Mouse (Mus musculus) forebrain, embryonic 15.5 days (tissue): ENCODE data around the gene Eef1akmt1. TPM values are rescaled to one million over a fixed set of nuclear protein-coding genes. Genes with fewer than 3 reads are reported as not detected.

Experiments
- ATAC-seq: fragments of 200-750 bp; cut with Nextera tagmentation; replicated peaks from 2 replicates; pipeline ENCODE4 v1.8.0; 2017; ENCODE audit warnings: mild to moderate bottlenecking, moderate TSS enrichment, moderate library complexity
- H3K27ac ChIP-seq: fragments of 300-500 bp; sonication (generic); replicated peaks from 2 replicates; pipeline ENCODE4 v1.5.1; 2015; ENCODE audit warnings: mild to moderate bottlenecking, inconsistent platforms
- H3K27me3 ChIP-seq: fragments of 300-500 bp; sonication (generic); 2 replicates; pipeline ENCODE4 v1.6.1; 2015; ENCODE audit warnings: inconsistent platforms
- H3K36me3 ChIP-seq: fragments of 300-500 bp; sonication (generic); 2 replicates; pipeline ENCODE4 v1.6.1; 2015; ENCODE audit warnings: mild to moderate bottlenecking, inconsistent platforms
- H3K4me1 ChIP-seq: fragments of 300-500 bp; sonication (generic); 2 replicates; pipeline ENCODE4 v1.6.1; 2015; ENCODE audit warnings: inconsistent platforms
- H3K4me2 ChIP-seq: fragments of 300-500 bp; sonication (generic); replicated peaks from 2 replicates; pipeline ENCODE4 v1.6.1; 2015; ENCODE audit warnings: mild to moderate bottlenecking, inconsistent platforms
- H3K4me3 ChIP-seq: fragments of 300-500 bp; sonication (generic); 2 replicates; pipeline ENCODE4 v1.5.1; 2015; ENCODE audit warnings: mild to moderate bottlenecking, inconsistent platforms
- H3K9ac ChIP-seq: fragments of 300-500 bp; sonication (generic); replicated peaks from 2 replicates; pipeline ENCODE4 v1.6.1; 2015; ENCODE audit warnings: mild to moderate bottlenecking, inconsistent platforms
- H3K9me3 ChIP-seq: fragments of 300-500 bp; sonication (generic); 2 replicates; pipeline ENCODE4 v1.6.1; 2016; ENCODE audit warnings: inconsistent platforms
- WGBS: fragments of 180-500 bp; shearing (Covaris S2); methylation state at CpG from one replicate; pipeline ENCODE4 v1.1.7; 2015; ENCODE audit warnings: mixed read lengths; 5-methylcytosine and 5-hydroxymethylcytosine counted together
- polyA plus RNA-seq: library from polyadenylated mRNA; unstranded; fragments of >200 nt; fragmentation: Nextera tagmentation; extraction: Ambion mirVana; gene quantifications from 2 replicates; pipeline ENCODE4 v1.2.1, GENCODE M21; 2015

Eef1akmt1 gene
- polyA plus RNA-seq, 1 experiment from 2014 or later = 87.1 TPM

GRCm38 (mm10) chr14:57591830-57592229 lies 20.4 kb upstream of the Eef1akmt1 start:
- no peak for ATAC-seq
- H3K27ac ChIP-seq = no peak overlapping the region
- no peak overlapping the region for H3K9ac ChIP-seq
- H3K9me3 ChIP-seq = no peaks in the 10 kb centered on the region
- WGBS = 94% methylated on average over 3 of the region's 3 CpGs
- H3K4me3 ChIP-seq = no peak overlapping the region
- H3K4me1 ChIP-seq = no peaks in the 10 kb centered on the region
- H3K36me3 ChIP-seq = peaks cover 64% of the 10 kb centered on the region
- H3K27me3 ChIP-seq = no peaks in the 10 kb centered on the region
- H3K4me2 ChIP-seq = no peak overlapping the region

- H3K36me3 ChIP-seq = peaks cover 3% of the 10 kb centered on the region; the same call in 1 of the 2 replicates
- no peak overlapping the region for H3K27ac ChIP-seq
- no peak overlapping the region for H3K9ac ChIP-seq
- H3K4me1 ChIP-seq = no peaks in the 10 kb centered on the region
- H3K27me3 ChIP-seq = no peaks in the 10 kb centered on the region
- WGBS = 97% methylated on average over 2 of the region's 2 CpGs
- ATAC-seq = no peak
- H3K4me3 ChIP-seq = no peak overlapping the region
- H3K9me3 ChIP-seq = no peaks in the 10 kb centered on the region
- H3K4me2 ChIP-seq = no peak overlapping the region
These were observed 5.1 kb upstream of the Eef1akmt1 start for GRCm38 (mm10) chr14:57576364-57577060.

GRCm38 (mm10) chr14:57574792-57575587 lies 3.6 kb upstream of the Eef1akmt1 start:
- H3K4me1 ChIP-seq = peaks cover 6% of the 10 kb centered on the region
- no peak overlapping the region for H3K4me3 ChIP-seq
- no peak overlapping the region for H3K4me2 ChIP-seq
- H3K9me3 ChIP-seq = no peaks in the 10 kb centered on the region
- H3K27ac ChIP-seq = no peak overlapping the region
- 81% methylated on average over 6 of the region's 6 CpGs for WGBS
- no peaks in the 10 kb centered on the region for H3K27me3 ChIP-seq
- 0 out of 2 replicates have a peak, but pooled peaks cover 2% of the 10 kb centered on the region for H3K36me3 ChIP-seq
- ATAC-seq = no peak
- no peak overlapping the region for H3K9ac ChIP-seq

GRCm38 (mm10) chr14:57565626-57566025 lies 5.8 kb downstream of the Eef1akmt1 start:
- H3K36me3 ChIP-seq = 0 out of 2 replicates have a peak, but pooled peaks cover 2% of the 10 kb centered on the region
- H3K27ac ChIP-seq = no peak overlapping the region
- H3K4me3 ChIP-seq = no peak overlapping the region
- H3K9ac ChIP-seq = no peak overlapping the region
- ATAC-seq = no peak
- H3K27me3 ChIP-seq = no peaks in the 10 kb centered on the region
- H3K9me3 ChIP-seq = no peaks in the 10 kb centered on the region
- WGBS = 91% methylated on average over 6 of the region's 6 CpGs
- peaks cover 2% of the 10 kb centered on the region for H3K4me1 ChIP-seq
- no peak overlapping the region for H3K4me2 ChIP-seq

GRCm38 (mm10) chr14:57556922-57557321 lies 14.5 kb downstream of the Eef1akmt1 start:
- H3K27me3 ChIP-seq = no peaks in the 10 kb centered on the region
- ATAC-seq = no peak
- no peak overlapping the region for H3K4me2 ChIP-seq
- no peaks in the 10 kb centered on the region for H3K4me1 ChIP-seq
- no peak overlapping the region for H3K4me3 ChIP-seq
- WGBS = 93% methylated on average over 1 of the region's 1 CpGs
- no peaks in the 10 kb centered on the region for H3K36me3 ChIP-seq
- H3K9me3 ChIP-seq = no peaks in the 10 kb centered on the region
- H3K27ac ChIP-seq = no peak overlapping the region
- H3K9ac ChIP-seq = no peak overlapping the region

GRCm38 (mm10) chr14:57555471-57556070 lies 15.8 kb downstream of the Eef1akmt1 start:
- H3K4me2 ChIP-seq = no peak overlapping the region
- H3K4me3 ChIP-seq = no peak overlapping the region
- no peak overlapping the region for H3K9ac ChIP-seq
- H3K27ac ChIP-seq = no peak overlapping the region
- H3K4me1 ChIP-seq = no peaks in the 10 kb centered on the region
- H3K36me3 ChIP-seq = no peaks in the 10 kb centered on the region
- no peaks in the 10 kb centered on the region for H3K9me3 ChIP-seq
- H3K27me3 ChIP-seq = no peaks in the 10 kb centered on the region
- no peak for ATAC-seq
- 81% methylated on average over 7 of the region's 7 CpGs for WGBS

GRCm38 (mm10) chr14:57554434-57554833 lies 17.0 kb downstream of the Eef1akmt1 start:
- 93% methylated on average over 5 of the region's 5 CpGs for WGBS
- Histone ChIP-seq H3K4me1 (no peaks in the 10 kb centered on the region), H3K27ac (no peak overlapping the region), H3K9ac (no peak overlapping the region), H3K4me3 (no peak overlapping the region), H3K4me2 (no peak overlapping the region), H3K36me3 (0 out of 2 replicates have a peak, but pooled peaks cover 3% of the 10 kb centered on the region), H3K27me3 (no peaks in the 10 kb centered on the region), H3K9me3 (no peaks in the 10 kb centered on the region)
- no peak for ATAC-seq

GRCm38 (mm10) chr14:57552945-57553344 lies 18.5 kb downstream of the Eef1akmt1 start:
- no peak overlapping the region for H3K27ac ChIP-seq
- no peak for ATAC-seq
- H3K9me3 ChIP-seq = no peaks in the 10 kb centered on the region
- no peaks in the 10 kb centered on the region for H3K27me3 ChIP-seq
- no peak overlapping the region for H3K4me3 ChIP-seq
- no peak overlapping the region for H3K9ac ChIP-seq
- H3K4me1 ChIP-seq = no peaks in the 10 kb centered on the region
- H3K36me3 ChIP-seq = 0 out of 2 replicates have a peak, but pooled peaks cover 3% of the 10 kb centered on the region
- H3K4me2 ChIP-seq = no peak overlapping the region

GRCm38 (mm10) chr14:57547062-57547461 lies 24.4 kb downstream of the Eef1akmt1 start:
- Histone ChIP-seq H3K4me3 (no peak overlapping the region), H3K4me1 (no peaks in the 10 kb centered on the region), H3K27me3 (no peaks in the 10 kb centered on the region), H3K4me2 (no peak overlapping the region), H3K9ac (no peak overlapping the region), H3K36me3 (0 out of 2 replicates have a peak, but pooled peaks cover 3% of the 10 kb centered on the region), H3K27ac (no peak overlapping the region), H3K9me3 (no peaks in the 10 kb centered on the region)
- WGBS = 83% methylated on average over 5 of the region's 5 CpGs
- ATAC-seq = no peak

GRCm38 (mm10) chr14:57546557-57547021 lies 24.8 kb downstream of the Eef1akmt1 start:
- H3K4me3 ChIP-seq = no peak overlapping the region
- 31% methylated on average over 13 of the region's 13 CpGs for WGBS

GRCm38 (mm10) chr14:57546131-57546530 lies 25.3 kb downstream of the Eef1akmt1 start:
- no peak overlapping the region for H3K27ac ChIP-seq
- no peak for ATAC-seq
- H3K4me3 ChIP-seq = no peak overlapping the region
- 88% methylated on average over 8 of the region's 8 CpGs for WGBS
- 0 out of 2 replicates have a peak, but pooled peaks cover 3% of the 10 kb centered on the region for H3K36me3 ChIP-seq
- H3K27me3 ChIP-seq = no peaks in the 10 kb centered on the region
- no peaks in the 10 kb centered on the region for H3K9me3 ChIP-seq
- H3K9ac ChIP-seq = no peak overlapping the region
- H3K4me1 ChIP-seq = no peaks in the 10 kb centered on the region
- H3K4me2 ChIP-seq = no peak overlapping the region

More at GRCm38 (mm10) chr14:57546557-57547021, 24.8 kb downstream of the Eef1akmt1 start:
- 0 out of 2 replicates have a peak, but pooled peaks cover 3% of the 10 kb centered on the region for H3K36me3 ChIP-seq
- no peaks in the 10 kb centered on the region for H3K27me3 ChIP-seq
- H3K4me1 ChIP-seq = no peaks in the 10 kb centered on the region
- H3K9me3 ChIP-seq = no peaks in the 10 kb centered on the region
- no peak overlapping the region for H3K27ac ChIP-seq
- H3K4me2 ChIP-seq = no peak overlapping the region
- H3K9ac ChIP-seq = no peak overlapping the region
- no peak for ATAC-seq

GRCm38 (mm10) chr14:57545526-57545925 lies 25.9 kb downstream of the Eef1akmt1 start:
- 88% methylated on average over 17 of the region's 17 CpGs for WGBS
- H3K36me3 ChIP-seq = 0 out of 2 replicates have a peak, but pooled peaks cover 3% of the 10 kb centered on the region
- no peaks in the 10 kb centered on the region for H3K4me1 ChIP-seq
- no peak overlapping the region for H3K27ac ChIP-seq
- H3K4me2 ChIP-seq = no peak overlapping the region
- H3K9ac ChIP-seq = no peak overlapping the region
- H3K27me3 ChIP-seq = no peaks in the 10 kb centered on the region
- H3K9me3 ChIP-seq = no peaks in the 10 kb centered on the region
- ATAC-seq = no peak
- no peak overlapping the region for H3K4me3 ChIP-seq
